Mouse (Mus musculus): ENCODE results near the gene Acss1.

The Acss1 gene

GRCm38 (mm10) chr2:150643166-150643565 is 25.1 kb downstream of the Acss1 start:
- DNase-seq (ENCODE audit: low read depth, low spot score): no peak

GRCm38 (mm10) chr2:150638370-150638733 is 29.9 kb downstream of the Acss1 start:
- DNase-seq (ENCODE audit: low read depth, low spot score): no peak

- no peak for DNase-seq (ENCODE audit: low read depth, low spot score)
Measured at GRCm38 (mm10) chr2:150637702-150638369, 30.5 kb downstream of the Acss1 start.

GRCm38 (mm10) chr2:150635877-150636446 is 32.3 kb downstream of the Acss1 start:
- no peak for DNase-seq (ENCODE audit: low read depth, low spot score)

GRCm38 (mm10) chr2:150629255-150629654 is 39.0 kb downstream of the Acss1 start:
- DNase-seq (ENCODE audit: low read depth, low spot score): no peak

GRCm38 (mm10) chr2:150627140-150627539 is 41.2 kb downstream of the Acss1 start:
- no peak for DNase-seq (ENCODE audit: low read depth, low spot score)

- DNase-seq (ENCODE audit: low read depth, low spot score): no peak
Measured at GRCm38 (mm10) chr2:150624926-150625325, 43.4 kb downstream of the Acss1 start.

GRCm38 (mm10) chr2:150623957-150624356 is 44.3 kb downstream of the Acss1 start:
- no peak for DNase-seq (ENCODE audit: low read depth, low spot score)

- DNase-seq (ENCODE audit: low read depth, low spot score): no peak
Measured at GRCm38 (mm10) chr2:150621698-150622097, 46.6 kb downstream of the Acss1 start.

- no peak for DNase-seq (ENCODE audit: low read depth, low spot score)
Measured at GRCm38 (mm10) chr2:150610097-150610496, 58.2 kb downstream of the Acss1 start.

- peak; percentile 82 for DNase-seq (ENCODE audit: low read depth, low spot score)
Measured at GRCm38 (mm10) chr2:150608872-150609560, 59.3 kb downstream of the Acss1 start.

GRCm38 (mm10) chr2:150608087-150608799 is 60.1 kb downstream of the Acss1 start, which contains the start of gene Apmap:
TSS of gene Apmap (minus strand) at chr2:150608567.
- DNase-seq (ENCODE audit: low read depth, low spot score): peak; percentile 98

- no peak for DNase-seq (ENCODE audit: low read depth, low spot score)
Measured at GRCm38 (mm10) chr2:150607086-150607485, 61.2 kb downstream of the Acss1 start.

GRCm38 (mm10) chr2:150604802-150605201 is 63.5 kb downstream of the Acss1 start:
- DNase-seq (ENCODE audit: low read depth, low spot score): no peak

- DNase-seq (ENCODE audit: low read depth, low spot score): peak; percentile 50
Measured at GRCm38 (mm10) chr2:150602166-150602565, 66.1 kb downstream of the Acss1 start.

- no peak for DNase-seq (ENCODE audit: low read depth, low spot score)
Measured at GRCm38 (mm10) chr2:150600263-150600662, 68.0 kb downstream of the Acss1 start.

- no peak for DNase-seq (ENCODE audit: low read depth, low spot score)
Measured at GRCm38 (mm10) chr2:150595411-150596190, 72.7 kb downstream of the Acss1 start.

- no peak for DNase-seq (ENCODE audit: low read depth, low spot score)
Measured at GRCm38 (mm10) chr2:150589076-150589475, 79.2 kb downstream of the Acss1 start.

GRCm38 (mm10) chr2:150579628-150580027 is 88.7 kb downstream of the Acss1 start:
- no peak for DNase-seq (ENCODE audit: low read depth, low spot score)

- no peak for DNase-seq (ENCODE audit: low read depth, low spot score)
Measured at GRCm38 (mm10) chr2:150578603-150579002, 89.7 kb downstream of the Acss1 start.

GRCm38 (mm10) chr2:150576256-150576655 is 92.0 kb downstream of the Acss1 start:
- no peak for DNase-seq (ENCODE audit: low read depth, low spot score)

All from A20 (cell line).